Mouse (Mus musculus) lung, adult 18-20 months (tissue): ENCODE results near the gene Ank2.

Experiments
- DNase-seq, 2 experiments: peaks; one replicate each; pipeline ENCODE4 v3.0.0; 2022; ENCODE audit warnings: mixed read lengths in 2 of 2

Ank2 gene

GRCm38 (mm10) chr3:127225799-127226730, 273.1 kb downstream of the Ank2 start:
- peak; percentile 9 to 24 for DNase-seq

GRCm38 (mm10) chr3:127225167-127225798, 273.9 kb downstream of the Ank2 start:
- no peak for DNase-seq

GRCm38 (mm10) chr3:127224315-127225166, 274.6 kb downstream of the Ank2 start:
- no peak for DNase-seq

- no peak for DNase-seq
Observed at GRCm38 (mm10) chr3:127222086-127222485, 277.1 kb downstream of the Ank2 start.

GRCm38 (mm10) chr3:127220859-127221258, 278.3 kb downstream of the Ank2 start:
- DNase-seq, result no peak

- no peak for DNase-seq
Observed at GRCm38 (mm10) chr3:127213534-127213933, 285.6 kb downstream of the Ank2 start.

- DNase-seq, result no peak
Observed at GRCm38 (mm10) chr3:127211119-127211518, 288.0 kb downstream of the Ank2 start.

- DNase-seq, result no peak
Observed at GRCm38 (mm10) chr3:127210552-127210951, 288.6 kb downstream of the Ank2 start.

GRCm38 (mm10) chr3:127208871-127209270, 290.3 kb downstream of the Ank2 start:
- no peak for DNase-seq

- no peak for DNase-seq
Observed at GRCm38 (mm10) chr3:127205883-127206434, 293.2 kb downstream of the Ank2 start.

GRCm38 (mm10) chr3:127202484-127203115, 296.6 kb downstream of the Ank2 start:
- DNase-seq, result no peak

GRCm38 (mm10) chr3:127200789-127201188, 298.4 kb downstream of the Ank2 start:
- no peak for DNase-seq

- no peak for DNase-seq
Observed at GRCm38 (mm10) chr3:127199112-127199665, 300.0 kb downstream of the Ank2 start.

GRCm38 (mm10) chr3:127198656-127199055, 300.5 kb downstream of the Ank2 start:
- no peak for DNase-seq

GRCm38 (mm10) chr3:127188789-127189128, 310.4 kb downstream of the Ank2 start:
- DNase-seq, result no peak

- DNase-seq, result no peak
Observed at GRCm38 (mm10) chr3:127188086-127188788, 310.9 kb downstream of the Ank2 start.

GRCm38 (mm10) chr3:127187081-127187480, 312.1 kb downstream of the Ank2 start:
- no peak for DNase-seq

GRCm38 (mm10) chr3:127186239-127186638, 312.9 kb downstream of the Ank2 start:
- no peak for DNase-seq

- no peak for DNase-seq
Observed at GRCm38 (mm10) chr3:127183998-127184753, 315.0 kb downstream of the Ank2 start.

- no peak for DNase-seq
Observed at GRCm38 (mm10) chr3:127172697-127173096, 326.5 kb downstream of the Ank2 start.

- no peak for DNase-seq
Observed at GRCm38 (mm10) chr3:127170246-127170645, 328.9 kb downstream of the Ank2 start.
